Mouse (Mus musculus) lung, postnatal 0 days (tissue): ENCODE data around the gene Pde11a.

Experiments used
- CTCF ChIP-seq: IDR thresholded peaks from 2 replicates; pipeline ENCODE4 v1.5.1; 2016; ENCODE audit warnings: antibody characterized with exemption, mild to moderate bottlenecking
- EP300 ChIP-seq: IDR thresholded peaks from 2 replicates; pipeline ENCODE4 v1.6.1; 2016; ENCODE audit warnings: antibody characterized with exemption, mild to moderate bottlenecking, control low read depth

DNA sequence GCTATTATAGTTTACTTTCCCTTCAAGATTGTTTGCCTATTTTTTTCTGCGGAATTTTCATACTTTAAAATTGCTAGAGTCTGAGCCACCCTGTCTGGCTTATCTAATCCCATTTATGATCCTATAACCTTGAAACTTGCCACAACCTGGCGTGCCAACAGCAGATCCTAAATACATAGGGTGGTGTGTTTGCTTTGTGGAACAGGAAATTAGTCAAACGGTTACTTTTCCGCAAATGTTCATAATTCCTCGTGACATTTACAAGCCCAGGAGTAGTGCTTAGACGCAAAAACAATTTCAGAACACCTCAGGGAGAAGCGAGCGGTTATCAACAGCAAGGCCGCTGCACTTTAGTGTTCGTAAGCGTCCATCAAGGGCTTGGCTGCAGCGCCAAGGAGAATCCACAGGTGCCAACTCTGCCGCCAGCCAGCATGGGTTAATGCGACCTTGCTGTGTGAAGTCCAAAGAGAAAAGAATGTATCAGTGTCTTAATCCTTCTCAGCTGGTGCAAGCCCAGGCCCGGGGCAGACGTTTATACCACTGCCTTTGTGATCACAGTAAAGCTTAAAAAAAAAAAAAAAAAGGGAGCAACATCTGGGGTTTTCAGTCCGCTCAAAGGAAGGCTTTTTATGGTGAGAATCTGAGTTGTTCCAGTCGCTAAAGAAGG is 379.3 kb downstream of the Pde11a start:
- TF ChIP-seq CTCF (no peak), EP300 (no peak)
